Mouse (Mus musculus) limb, embryonic 14.5 days (tissue): ENCODE data around the gene Eif4a1. TPM values are rescaled to one million over a fixed set of nuclear protein-coding genes. Genes with fewer than 3 reads are reported as not detected.

ENCODE experiments used
- ATAC-seq: fragments of 200-750 bp; cut with Nextera tagmentation; 2 replicates; pipeline ENCODE4 v1.8.0; 2017; ENCODE audit warnings: low read depth, moderate number of reproducible peaks, moderate TSS enrichment; ENCODE audit not compliant: low FRiP score
- DNase-seq: peaks from one replicate; pipeline ENCODE4 v3.0.0-alpha.2; 2015; ENCODE audit warnings: low spot score
- H3K27ac ChIP-seq: fragments of 300-500 bp; sonication (generic); replicated peaks from 2 replicates; pipeline ENCODE4 v1.5.1; 2014; ENCODE audit warnings: low read depth, mild to moderate bottlenecking, low read length, moderate library complexity, mixed read lengths
- H3K27me3 ChIP-seq: fragments of 300-500 bp; sonication (generic); 2 replicates; pipeline ENCODE4 v1.6.1; 2014; ENCODE audit warnings: low read length, mixed read lengths; ENCODE audit not compliant: control insufficient read depth, insufficient read depth
- H3K36me3 ChIP-seq: fragments of 300-500 bp; sonication (generic); 2 replicates; pipeline ENCODE4 v1.6.1; 2014; ENCODE audit warnings: mild to moderate bottlenecking, low read length, moderate library complexity, mixed read lengths; ENCODE audit not compliant: control insufficient read depth, insufficient read depth
- H3K4me1 ChIP-seq: fragments of 300-500 bp; sonication (generic); 2 replicates; pipeline ENCODE4 v1.6.1; 2014; ENCODE audit warnings: antibody characterized with exemption, low read length, mixed read lengths; ENCODE audit not compliant: control insufficient read depth, insufficient read depth
- H3K4me2 ChIP-seq: fragments of 300-500 bp; sonication (generic); replicated peaks from 2 replicates; pipeline ENCODE4 v1.6.1; 2014; ENCODE audit warnings: low read depth, mild to moderate bottlenecking, low read length, moderate library complexity; ENCODE audit not compliant: severe bottlenecking
- H3K4me3 ChIP-seq: fragments of 300-500 bp; sonication (generic); replicated peaks from 2 replicates; pipeline ENCODE4 v1.5.1; 2014; ENCODE audit warnings: low read length
- H3K9ac ChIP-seq: fragments of 300-500 bp; sonication (generic); 2 replicates; pipeline ENCODE4 v1.6.1; 2014; ENCODE audit warnings: mild to moderate bottlenecking, low read depth, low read length, moderate library complexity; ENCODE audit not compliant: severe bottlenecking
- H3K9me3 ChIP-seq: fragments of 300-500 bp; sonication (generic); 2 replicates; pipeline ENCODE4 v1.6.1; 2016; ENCODE audit warnings: low read length; ENCODE audit not compliant: control insufficient read depth
- POLR2A ChIP-seq: fragments of 200-500 bp; IDR thresholded peaks from 2 replicates; pipeline ENCODE4 v1.8.0; 2012; ENCODE audit warnings: inconsistent platforms, mild to moderate bottlenecking, moderate library complexity, borderline replicate concordance; ENCODE audit not compliant: insufficient read depth, insufficient read length; ENCODE audit errors: extremely low read depth
- WGBS: fragments of 180-500 bp; shearing (Covaris S2); extraction: QIAGEN DNeasy Blood & Tissue Kit; methylation state at CpG from one replicate; pipeline ENCODE4 v1.1.7; 2014; 5-methylcytosine and 5-hydroxymethylcytosine counted together
- polyA plus RNA-seq, 2 experiments: library from polyadenylated mRNA; depleted of rRNA in 1 of 2; stranded (reverse) in 1 of 2; unstranded in 1 of 2; fragments of >200 nt; fragmentation: Nextera tagmentation in 1 of 2; extraction: Ambion mirVana in 1 of 2; gene quantifications; 2 replicates each; pipeline versions ENCODE4 v1.2.1 to v1.2.3; 2012 to 2014

Eif4a1 gene
- polyA plus RNA-seq (2012; rRNA removed) (887 and 919 TPM in 2 replicates), polyA plus RNA-seq (2014; fragmentation: Nextera tagmentation; extraction: Ambion mirVana) (547 and 561 TPM in 2 replicates)

DNA sequence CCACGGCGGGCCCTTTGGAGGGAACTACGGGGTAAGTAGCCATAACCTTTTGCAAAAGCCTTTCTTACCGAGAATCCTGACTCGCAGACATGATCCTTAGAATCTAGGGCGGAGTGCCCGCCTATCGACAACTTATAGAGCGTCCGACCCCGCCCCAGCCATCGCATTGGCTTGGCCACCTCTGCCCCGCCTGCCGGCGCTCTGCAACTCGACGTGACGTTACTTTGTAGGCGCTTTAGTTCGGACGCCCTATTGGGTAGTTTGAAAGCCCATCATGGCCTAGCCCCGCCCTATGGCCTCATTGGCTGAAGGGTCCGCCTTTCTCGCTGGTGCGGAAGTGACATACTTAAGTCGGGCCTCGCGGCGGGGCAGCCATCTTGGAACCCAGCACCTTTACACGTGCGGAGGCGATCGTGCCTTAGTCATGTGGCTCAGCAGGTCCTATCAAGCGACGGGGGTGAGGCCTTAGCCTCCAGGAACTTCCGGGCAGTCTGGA, at the start of gene Eif4a1:
Gene Eif4a1 (minus strand): TSS at position 213 of the 496 bp plus-strand sequence.
- no peaks in the 10 kb centered on the region for H3K27me3 ChIP-seq
- DNase-seq (peak; percentile 100), ATAC-seq (peak; percentile 97)
- peak within 1 kb of the TSS; percentile 100 for H3K4me3 ChIP-seq
- peaks cover 85% of the 10 kb centered on the region for H3K36me3 ChIP-seq
- peak within 1 kb of the TSS; percentile 88 for H3K4me2 ChIP-seq
- peak within 1 kb of the TSS; percentile 97 for H3K27ac ChIP-seq
- H3K4me1 ChIP-seq, result peaks cover 15% of the 10 kb centered on the region
- H3K9me3 ChIP-seq, result no peaks in the 10 kb centered on the region
- peak; percentile 96; the same call in 1 of the 2 replicates for TF ChIP-seq POLR2A
- peak within 1 kb of the TSS; percentile 99 for H3K9ac ChIP-seq
- WGBS, result under 1% methylated on average over 36 of the region's 36 CpGs

DNA sequence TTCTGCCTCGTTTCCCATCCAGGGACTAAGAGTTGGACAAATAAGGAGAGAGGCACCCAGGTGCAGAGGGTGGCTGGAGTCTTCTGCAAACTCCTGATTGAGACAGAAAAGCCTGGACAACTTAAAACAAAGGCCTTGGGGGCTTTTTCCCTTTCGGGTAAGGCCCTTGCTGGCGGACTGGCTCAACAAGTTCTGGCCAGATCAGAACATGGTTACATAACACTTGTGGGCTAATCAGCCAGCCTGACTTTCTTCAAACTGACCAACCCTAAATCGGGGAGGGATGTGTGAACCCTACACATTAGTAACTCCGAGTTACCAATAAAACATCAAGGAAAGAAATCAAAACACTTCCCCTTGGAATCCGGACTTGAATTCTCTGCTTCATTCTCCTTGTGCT, 48.6 kb upstream of the Eif4a1 start:
- TF ChIP-seq POLR2A, result no peak
- H3K27ac ChIP-seq, result no peak overlapping the region
- no peak overlapping the region for H3K4me2 ChIP-seq
- no peak for ATAC-seq
- 58% methylated on average over 6 of the region's 6 CpGs for WGBS
- 0 out of 2 replicates have a peak, but pooled peaks cover 4% of the 10 kb centered on the region for H3K4me1 ChIP-seq
- no peak for DNase-seq
- H3K4me3 ChIP-seq, result no peak overlapping the region
- H3K27me3 ChIP-seq, result no peaks in the 10 kb centered on the region
- no peaks in the 10 kb centered on the region for H3K36me3 ChIP-seq
- H3K9me3 ChIP-seq, result no peaks in the 10 kb centered on the region
- no peak overlapping the region for H3K9ac ChIP-seq

GRCm38 (mm10) chr11:69719423-69719822, 47.2 kb upstream of the Eif4a1 start:
- Histone ChIP-seq H3K27me3 (no peaks in the 10 kb centered on the region), H3K4me1 (0 out of 2 replicates have a peak, but pooled peaks cover 5% of the 10 kb centered on the region), H3K27ac (no peak overlapping the region), H3K4me2 (no peak overlapping the region), H3K36me3 (no peaks in the 10 kb centered on the region), H3K9ac (no peak overlapping the region), H3K9me3 (no peaks in the 10 kb centered on the region), H3K4me3 (no peak overlapping the region)
- 69% methylated on average over 6 of the region's 6 CpGs for WGBS
- ATAC-seq (no peak), DNase-seq (no peak)
- TF ChIP-seq POLR2A, result no peak

- H3K27ac ChIP-seq, result no peak overlapping the region
- no peaks in the 10 kb centered on the region for H3K9me3 ChIP-seq
- 28% methylated on average over 15 of the region's 15 CpGs for whole genome bisulfite sequencing
- DNase-seq (no peak), ATAC-seq (no peak)
- no peaks in the 10 kb centered on the region for H3K27me3 ChIP-seq
- H3K4me3 ChIP-seq, result no peak overlapping the region
- H3K4me1 ChIP-seq, result 0 out of 2 replicates have a peak, but pooled peaks cover 5% of the 10 kb centered on the region
- no peak for TF ChIP-seq POLR2A
- H3K36me3 ChIP-seq, result no peaks in the 10 kb centered on the region
- H3K4me2 ChIP-seq, result no peak overlapping the region
- H3K9ac ChIP-seq, result no peak overlapping the region
These were observed 46.4 kb upstream of the Eif4a1 start for GRCm38 (mm10) chr11:69718661-69719060.

DNA sequence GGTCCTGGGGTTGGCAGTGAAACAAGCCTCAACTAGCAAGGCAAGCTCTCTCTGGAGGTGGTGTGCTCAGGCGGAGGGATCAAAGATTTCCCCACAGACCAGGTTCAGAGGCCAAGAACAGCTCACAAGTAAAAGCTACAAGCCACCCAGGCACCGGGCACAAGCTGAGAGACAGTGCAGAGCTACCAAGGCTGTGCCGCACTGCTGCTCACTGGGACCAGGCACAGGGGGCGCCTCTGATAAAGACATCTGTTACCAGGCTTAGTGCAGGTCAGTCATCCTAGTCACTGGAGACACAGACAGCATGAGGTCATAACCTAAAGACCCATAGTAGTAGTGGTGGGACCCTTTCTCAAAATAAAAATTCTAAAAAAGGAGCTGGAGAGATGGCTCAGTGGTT, 44.7 kb upstream of the Eif4a1 start:
- Histone ChIP-seq H3K9me3 (no peaks in the 10 kb centered on the region), H3K9ac (no peak overlapping the region), H3K27me3 (no peaks in the 10 kb centered on the region), H3K27ac (no peak overlapping the region), H3K4me1 (0 out of 2 replicates have a peak, but pooled peaks cover 5% of the 10 kb centered on the region), H3K36me3 (no peaks in the 10 kb centered on the region), H3K4me3 (no peak overlapping the region), H3K4me2 (no peak overlapping the region)
- TF ChIP-seq POLR2A, result no peak
- no peak for ATAC-seq
- DNase-seq, result no peak
- 55% methylated on average over 4 of the region's 4 CpGs for WGBS

DNA sequence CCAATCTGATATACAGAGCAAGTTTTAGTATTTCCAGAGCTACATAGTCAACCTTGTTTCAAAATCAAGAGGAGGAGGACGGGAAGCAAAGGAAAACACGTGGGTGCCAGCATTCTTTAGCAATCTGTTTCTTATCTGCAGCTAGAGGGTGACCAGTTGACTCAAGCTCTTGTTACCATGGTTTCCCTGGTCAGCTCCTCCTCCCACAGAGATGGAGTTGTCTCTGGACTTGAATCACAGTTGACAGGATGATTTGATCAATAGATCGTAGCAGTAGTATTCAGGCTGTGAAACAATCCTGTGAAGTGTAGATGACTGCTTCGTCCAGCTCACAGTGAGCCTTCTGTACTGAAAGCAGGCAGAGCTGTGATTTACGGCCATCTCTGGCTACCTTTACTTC, 43.7 kb upstream of the Eif4a1 start:
- H3K9ac ChIP-seq, result 0 out of 2 replicates have a peak overlapping the region, but pooled peaks have one; percentile 16
- no peak overlapping the region; the same call in 1 of the 2 replicates for H3K27ac ChIP-seq
- TF ChIP-seq POLR2A, result no peak
- ATAC-seq, result 0 out of 2 replicates have a peak, but pooled peaks have one; percentile 30
- DNase-seq, result peak; percentile 45
- 8% methylated on average over 5 of the region's 5 CpGs for WGBS
- H3K4me2 ChIP-seq, result no peak overlapping the region
- 0 out of 2 replicates have a peak, but pooled peaks cover 5% of the 10 kb centered on the region for H3K4me1 ChIP-seq
- no peak overlapping the region for H3K4me3 ChIP-seq
- no peaks in the 10 kb centered on the region for H3K9me3 ChIP-seq
- H3K27me3 ChIP-seq, result no peaks in the 10 kb centered on the region
- no peaks in the 10 kb centered on the region for H3K36me3 ChIP-seq
